Mouse (Mus musculus) heart, postnatal 25 days (tissue): Measurements from ENCODE around the gene Gm13691. TPM values are rescaled to one million over a fixed set of nuclear protein-coding genes. Genes with fewer than 3 reads are reported as not detected.
"Not testable (repeated sequence)": the region's sequence is repeated elsewhere in the genome, so short reads cannot be mapped to it uniquely, and the experiment has no call there.

Source experiments
- DNase-seq: peaks from one replicate; pipeline ENCODE4 v3.0.0; 2022; ENCODE audit warnings: low spot score
- intact Hi-C: fragments of 180-260 bp; cut with DNase I; formaldehyde crosslinking; loops from one replicate; pipeline ENCODE4 v1.15.1; 2025
- total RNA-seq, 2 experiments: library from RNA; stranded (reverse); gene quantifications; 2 replicates each; pipeline ENCODE4 v1.2.3; 2021

Gm13691 gene
- under 1 TPM; 0.67 to 0.68 TPM for total RNA-seq

GRCm38 (mm10) chr2:83990253-83990652, at the start of gene Gm13691:
TSS of gene Gm13691 (plus strand) at chr2:83990553.
- intact Hi-C loops, DNase-seq: not testable (repeated sequence)

- intact Hi-C loops = no loop called here
- no peak for DNase-seq
Measured at GRCm38 (mm10) chr2:83940931-83941361, 49.4 kb upstream of the Gm13691 start, which contains the start of gene Zswim2. TSS of gene Zswim2 (minus strand) at chr2:83941228.

- no peak for DNase-seq
- intact Hi-C loops = no loop called here
Measured at GRCm38 (mm10) chr2:83941378-83941777, 49.0 kb upstream of the Gm13691 start.

GRCm38 (mm10) chr2:83941792-83942191, 48.6 kb upstream of the Gm13691 start:
- intact Hi-C loops = no loop called here

GRCm38 (mm10) chr2:83955393-83955792, 35.0 kb upstream of the Gm13691 start, which contains the start of gene Gm13698:
TSS of gene Gm13698 (plus strand) at chr2:83955693.
- DNase-seq, intact Hi-C loops: not testable (repeated sequence)

More at GRCm38 (mm10) chr2:83941792-83942191, 48.6 kb upstream of the Gm13691 start:
- no peak for DNase-seq

GRCm38 (mm10) chr2:83961203-83961602, 29.1 kb upstream of the Gm13691 start, which contains the start of gene Gm13693:
TSS of gene Gm13693 (plus strand) at chr2:83961503.
- intact Hi-C loops, DNase-seq: not testable (repeated sequence)

- intact Hi-C loops = not testable (repeated sequence)
Measured at GRCm38 (mm10) chr2:83967013-83967412, 23.3 kb upstream of the Gm13691 start, which contains the start of gene Gm13695. TSS of gene Gm13695 (plus strand) at chr2:83967313.

GRCm38 (mm10) chr2:83972823-83973222, 17.5 kb upstream of the Gm13691 start, which contains the start of gene Gm13696:
TSS of gene Gm13696 (plus strand) at chr2:83973123.
- intact Hi-C loops, DNase-seq: not testable (repeated sequence)

More at GRCm38 (mm10) chr2:83967013-83967412, 23.3 kb upstream of the Gm13691 start, which contains the start of gene Gm13695:
- not testable (repeated sequence) for DNase-seq

- DNase-seq, intact Hi-C loops: not testable (repeated sequence)
Measured at GRCm38 (mm10) chr2:83978633-83979032, 11.7 kb upstream of the Gm13691 start, which contains the start of gene Gm13694. TSS of gene Gm13694 (plus strand) at chr2:83978933.

GRCm38 (mm10) chr2:83984443-83984842, 5.9 kb upstream of the Gm13691 start, which contains the start of gene Gm13697:
TSS of gene Gm13697 (plus strand) at chr2:83984743.
- intact Hi-C loops, DNase-seq: not testable (repeated sequence)

- DNase-seq, intact Hi-C loops: not testable (repeated sequence)
Measured at GRCm38 (mm10) chr2:83993639-83994255, 3.4 kb downstream of the Gm13691 start.

- DNase-seq, intact Hi-C loops: not testable (repeated sequence)
Measured at GRCm38 (mm10) chr2:83994526-83994925, 4.2 kb downstream of the Gm13691 start.

- no peak for DNase-seq
- intact Hi-C loops = no loop called here
Measured at GRCm38 (mm10) chr2:84008913-84009312, 18.6 kb downstream of the Gm13691 start.

GRCm38 (mm10) chr2:84009818-84010217, 19.5 kb downstream of the Gm13691 start:
- intact Hi-C loops = no loop called here
- no peak for DNase-seq

- intact Hi-C loops = no loop called here
Measured at GRCm38 (mm10) chr2:84014572-84014971, 24.2 kb downstream of the Gm13691 start.

GRCm38 (mm10) chr2:84016291-84016690, 25.9 kb downstream of the Gm13691 start:
- DNase-seq, intact Hi-C loops: not testable (repeated sequence)

More at GRCm38 (mm10) chr2:84014572-84014971, 24.2 kb downstream of the Gm13691 start:
- no peak for DNase-seq

- intact Hi-C loops = no loop called here
- DNase-seq = no peak
Measured at GRCm38 (mm10) chr2:84018330-84018729, 28.0 kb downstream of the Gm13691 start.

GRCm38 (mm10) chr2:84019519-84020305, 29.4 kb downstream of the Gm13691 start:
- intact Hi-C loops = no loop called here
- DNase-seq = no peak

- DNase-seq = no peak
- intact Hi-C loops = no loop called here
Measured at GRCm38 (mm10) chr2:84021930-84022329, 31.6 kb downstream of the Gm13691 start.

GRCm38 (mm10) chr2:84022905-84023304, 32.6 kb downstream of the Gm13691 start:
- intact Hi-C loops = no loop called here
- peak; percentile 48 for DNase-seq
